Mouse (Mus musculus): ENCODE measurements around the gene Fgfr2. TPM values are rescaled to one million over a fixed set of nuclear protein-coding genes. Genes with fewer than 3 reads are reported as not detected.
"Not testable (repeated sequence)": the region's sequence is repeated elsewhere in the genome, so short reads cannot be mapped to it uniquely, and the experiment has no call there.

The Fgfr2 gene
- polyA plus RNA-seq, 1 experiment from 2014 or later: 47.9 TPM

DNA sequence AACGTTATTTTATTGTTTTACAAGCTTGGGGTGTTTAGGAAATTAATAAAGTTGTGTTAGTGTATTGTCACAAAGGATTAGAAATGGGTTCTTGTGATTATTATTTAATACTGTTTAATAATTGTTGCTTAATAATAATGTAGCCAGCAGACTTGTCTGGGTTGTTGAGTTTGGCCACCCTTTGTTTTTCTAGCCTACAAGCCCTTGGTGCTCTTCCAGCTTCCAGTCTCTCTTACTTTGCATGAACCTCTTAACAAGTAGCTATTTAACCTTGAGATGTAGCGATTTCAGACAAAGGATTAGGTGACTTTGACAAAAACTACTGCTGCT lies 1711.2 kb downstream of the Fgfr2 start:
- no peaks in the 10 kb centered on the region for H3K27me3 ChIP-seq
- peaks cover 27% of the 10 kb centered on the region for H3K4me1 ChIP-seq
- H3K36me3 ChIP-seq (ENCODE audit: poor library complexity, severe bottlenecking): no peaks in the 10 kb centered on the region
- H3K27ac ChIP-seq: no peak overlapping the region
- 78% methylated on average over 2 of the region's 2 CpGs for WGBS
- no peak overlapping the region for H3K9ac ChIP-seq
- no peaks in the 10 kb centered on the region for H3K9me3 ChIP-seq (replicated peaks)
- no peak overlapping the region for H3K4me2 ChIP-seq
- no peak overlapping the region for H3K4me3 ChIP-seq
- no peak for ATAC-seq

DNA sequence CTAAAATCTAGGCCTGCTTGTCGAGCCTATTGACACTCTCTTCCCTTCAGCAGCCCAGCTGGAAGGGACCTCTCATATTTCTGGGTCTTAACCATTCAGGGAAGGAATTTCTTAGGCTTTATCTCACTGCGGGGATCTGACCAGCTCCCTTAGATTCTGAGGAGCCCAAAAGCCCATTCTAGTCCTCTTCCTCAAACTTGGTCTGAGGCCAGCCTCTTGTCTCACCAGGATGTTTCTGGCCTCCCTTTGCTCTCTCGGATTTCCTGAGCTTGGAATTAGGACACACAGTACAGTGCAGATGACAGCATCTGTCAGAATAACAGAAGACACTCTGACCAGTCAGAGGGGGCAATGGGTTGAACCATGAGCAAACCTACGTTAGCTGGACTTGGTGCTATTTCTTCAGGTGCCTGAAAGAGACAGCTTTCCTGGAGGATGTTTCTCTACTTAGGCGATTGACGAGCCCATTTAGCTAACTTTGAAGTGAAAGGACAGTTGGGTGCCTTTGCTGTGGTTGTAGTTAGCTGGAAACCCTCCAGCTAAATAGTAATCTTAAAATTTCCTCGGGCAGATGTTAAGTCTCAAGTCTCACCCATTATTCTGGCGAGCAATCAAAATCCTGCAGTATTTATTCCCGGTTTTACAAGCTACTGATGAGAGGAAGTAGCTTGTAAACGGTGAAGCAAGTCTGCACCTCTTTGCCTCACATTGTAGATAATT lies 1711.8 kb downstream of the Fgfr2 start:
- H3K36me3 ChIP-seq (ENCODE audit: poor library complexity, severe bottlenecking): no peaks in the 10 kb centered on the region
- peak overlapping the region; percentile 97 for H3K9ac ChIP-seq
- ATAC-seq: no peak
- H3K4me2 ChIP-seq: peak overlapping the region; percentile 81
- peak overlapping the region; percentile 79 for H3K4me3 ChIP-seq
- WGBS: 58% methylated on average over 10 of the region's 10 CpGs
- H3K27me3 ChIP-seq: no peaks in the 10 kb centered on the region
- H3K27ac ChIP-seq: no peak overlapping the region
- H3K9me3 ChIP-seq (replicated peaks): no peaks in the 10 kb centered on the region
- peaks cover 27% of the 10 kb centered on the region for H3K4me1 ChIP-seq

DNA sequence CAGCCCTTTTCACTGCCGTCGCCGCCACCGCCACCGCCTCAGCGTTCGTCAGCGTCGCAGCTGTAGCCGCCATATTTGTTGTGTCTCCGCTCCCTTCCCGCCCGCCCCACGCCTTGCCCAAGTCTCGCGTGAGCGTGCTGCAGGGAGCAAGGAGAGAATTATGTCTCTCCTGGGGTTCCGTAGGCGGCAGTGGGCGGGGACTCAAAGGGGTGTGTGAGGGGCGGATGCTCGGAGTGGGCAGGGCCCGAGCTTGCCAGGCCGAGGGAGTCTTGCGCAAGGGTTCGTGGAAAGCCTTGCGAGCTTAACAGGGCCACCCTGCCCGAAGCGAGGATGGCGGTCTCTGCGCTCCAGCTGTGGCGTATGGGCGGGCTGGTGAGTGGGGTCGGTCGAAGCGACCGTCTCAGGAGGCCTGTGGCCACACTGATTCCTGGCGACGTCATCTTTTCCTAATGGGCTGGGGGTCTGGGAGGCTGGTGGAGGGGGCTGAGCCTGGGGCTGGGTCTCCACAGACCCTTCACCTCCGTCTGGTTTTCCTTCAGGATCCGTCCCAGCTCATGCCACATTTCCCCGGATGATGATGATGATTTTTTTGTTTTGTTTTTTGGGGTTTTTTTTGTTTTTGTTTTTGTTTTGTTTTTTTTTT lies 1712.6 kb downstream of the Fgfr2 start, which contains the start of the genes Ikzf5 and Acadsb:
Ikzf5 (minus strand) TSS at position 106 of the 643 bp plus-strand sequence.
Acadsb (plus strand) TSS at position 186 of the 643 bp plus-strand sequence.
- H3K4me3 ChIP-seq: peak within 1 kb of the TSS; percentile 79
- H3K4me2 ChIP-seq: peak within 1 kb of the TSS; percentile 81
- peaks cover 27% of the 10 kb centered on the region for H3K4me1 ChIP-seq
- peak; percentile 99 for ATAC-seq
- no peaks in the 10 kb centered on the region for H3K9me3 ChIP-seq (replicated peaks)
- H3K27me3 ChIP-seq: no peaks in the 10 kb centered on the region
- peak within 1 kb of the TSS; percentile 97 for H3K9ac ChIP-seq
- peak within 1 kb of the TSS; percentile 70 for H3K27ac ChIP-seq
- 0% methylated on average over 42 of the region's 42 CpGs for whole genome bisulfite sequencing
- no peaks in the 10 kb centered on the region for H3K36me3 ChIP-seq (ENCODE audit: poor library complexity, severe bottlenecking)

DNA sequence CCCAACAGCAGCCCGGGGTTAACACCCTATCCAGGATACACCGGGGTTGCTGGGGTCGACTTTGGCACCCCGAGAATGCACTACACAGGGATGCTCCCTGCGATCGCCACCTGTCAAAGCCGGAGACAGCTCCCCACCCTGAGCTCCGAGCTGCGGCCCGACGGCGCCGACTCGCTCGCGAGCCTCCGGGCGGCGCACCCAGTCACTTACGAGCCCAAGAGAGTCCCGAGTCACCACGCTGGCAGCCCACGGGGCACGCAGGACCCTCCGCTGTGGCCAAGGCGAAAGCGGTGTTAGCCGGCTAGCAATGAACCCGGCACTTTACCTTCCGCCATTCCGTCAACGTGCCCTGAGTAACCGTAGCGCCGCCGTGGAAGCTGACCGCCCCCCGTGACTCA lies 1713.2 kb downstream of the Fgfr2 start:
- WGBS: 1% methylated on average over 38 of the region's 38 CpGs
- H3K4me1 ChIP-seq: peaks cover 27% of the 10 kb centered on the region
- peak overlapping the region; percentile 70 for H3K27ac ChIP-seq

DNA sequence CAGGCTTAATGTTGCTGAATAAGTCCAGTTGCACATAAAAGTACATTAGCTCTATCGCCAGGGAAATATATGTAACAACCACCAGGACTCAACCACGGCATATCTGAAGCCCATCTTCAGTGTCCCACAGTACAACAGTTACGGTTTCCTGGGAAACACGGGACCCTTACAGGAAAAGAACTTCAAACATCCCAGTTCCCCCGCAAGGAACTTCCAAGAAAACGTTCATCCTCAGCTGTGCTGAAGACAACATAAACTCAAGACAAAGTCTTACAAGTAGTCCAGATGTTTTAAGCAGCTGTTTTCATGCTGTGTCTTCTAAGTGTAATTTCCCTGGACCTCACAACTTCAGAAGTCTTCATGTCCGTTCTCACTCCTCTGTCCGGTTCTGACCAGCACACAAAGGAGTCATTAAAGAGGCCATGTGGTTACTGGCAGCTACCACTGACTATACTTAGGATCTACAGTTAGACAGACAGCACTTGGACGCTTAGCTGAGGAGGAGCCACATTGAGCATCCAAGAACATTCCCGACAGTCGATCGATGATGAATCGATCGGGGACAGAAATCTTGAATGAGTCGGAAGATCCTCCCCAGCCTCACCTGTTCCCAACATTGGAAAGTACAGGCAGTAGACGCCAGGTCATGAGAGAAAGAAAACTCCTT lies 1713.7 kb downstream of the Fgfr2 start:
- Histone ChIP-seq H3K4me1 (peaks cover 27% of the 10 kb centered on the region), H3K36me3 (ENCODE audit: poor library complexity, severe bottlenecking) (no peaks in the 10 kb centered on the region), H3K4me2 (peak overlapping the region; percentile 81), H3K9me3 (replicated peaks) (no peaks in the 10 kb centered on the region), H3K9ac (peak overlapping the region; percentile 97), H3K27me3 (no peaks in the 10 kb centered on the region), H3K27ac (peak overlapping the region; percentile 70; the same call in 1 of the 2 replicates), H3K4me3 (peak overlapping the region; percentile 79)
- ATAC-seq: 0 out of 2 replicates have a peak, but pooled peaks have one; percentile 0
- WGBS: 7% methylated on average over 16 of the region's 16 CpGs

More for the DNA sequence above, 1713.2 kb downstream of the Fgfr2 start:
- no peaks in the 10 kb centered on the region for H3K9me3 ChIP-seq (replicated peaks)
- peak overlapping the region; percentile 97 for H3K9ac ChIP-seq
- peak overlapping the region; percentile 79 for H3K4me3 ChIP-seq
- peak overlapping the region; percentile 81 for H3K4me2 ChIP-seq
- no peaks in the 10 kb centered on the region for H3K36me3 ChIP-seq (ENCODE audit: poor library complexity, severe bottlenecking)
- ATAC-seq: peak; percentile 73
- no peaks in the 10 kb centered on the region for H3K27me3 ChIP-seq

DNA sequence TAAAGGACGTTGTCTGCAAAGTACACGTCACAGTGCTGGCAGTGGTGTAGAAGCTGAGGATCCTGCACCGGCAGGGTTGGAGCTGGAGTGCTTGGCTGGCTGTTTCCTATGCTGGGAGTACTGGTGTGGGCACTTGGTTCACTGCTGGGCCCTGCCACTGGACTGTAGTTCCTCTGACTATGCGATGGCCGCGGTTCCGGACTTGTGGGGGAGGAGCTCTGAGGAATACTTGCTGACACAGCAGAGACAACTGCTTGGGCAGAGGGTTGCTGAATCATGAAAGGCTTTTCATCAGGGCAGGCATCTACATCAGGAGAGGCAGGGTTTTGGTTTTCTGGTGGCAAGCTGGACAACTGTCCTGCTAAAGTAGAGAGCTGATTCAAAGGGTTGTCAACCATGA lies 1731.4 kb downstream of the Fgfr2 start:
- H3K9me3 ChIP-seq (replicated peaks); H3K9ac ChIP-seq; H3K4me3 ChIP-seq; H3K27ac ChIP-seq; ATAC-seq; H3K4me1 ChIP-seq; H3K27me3 ChIP-seq; H3K4me2 ChIP-seq: not testable (repeated sequence)
- H3K36me3 ChIP-seq (ENCODE audit: poor library complexity, severe bottlenecking): peaks cover 45% of the 10 kb centered on the region
- WGBS: 95% methylated on average over 7 of the region's 7 CpGs

DNA sequence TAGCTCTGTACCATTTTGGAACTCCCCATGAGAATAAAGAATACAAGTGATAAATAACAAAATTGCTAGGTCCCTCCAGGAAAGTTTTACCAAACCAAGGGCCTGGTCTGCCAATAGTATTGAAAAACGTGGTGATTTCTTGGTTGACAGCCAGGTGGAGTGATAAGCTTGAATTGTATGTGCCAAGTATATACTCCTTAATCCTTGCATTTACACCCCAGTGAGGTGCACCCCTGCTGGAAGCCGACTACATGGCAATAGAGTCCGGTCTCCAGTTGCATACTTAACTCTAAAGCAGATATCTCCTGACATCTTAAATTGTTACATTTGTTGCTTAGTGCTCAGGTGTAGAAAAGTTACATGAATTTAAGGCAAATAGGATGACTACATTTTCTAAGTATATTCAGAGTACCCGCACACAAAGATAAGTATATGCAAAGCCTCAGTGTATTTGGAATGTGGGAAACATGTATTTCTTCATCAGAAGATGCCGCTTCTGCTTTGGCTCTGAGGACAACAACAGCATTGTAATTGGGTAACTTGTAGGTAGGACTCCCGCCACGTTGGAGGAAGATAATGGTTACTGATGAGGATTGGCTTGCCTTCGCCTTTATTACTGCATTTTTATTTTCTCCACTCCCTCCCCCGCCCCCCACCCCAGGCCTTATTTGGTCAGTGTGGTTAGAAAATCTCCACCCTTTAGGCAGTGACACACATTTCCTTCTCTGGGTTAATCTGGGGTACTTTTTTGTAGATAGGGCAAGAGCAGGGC lies 1751.1 kb downstream of the Fgfr2 start:
- Histone ChIP-seq H3K27me3 (no peaks in the 10 kb centered on the region), H3K4me2 (peak overlapping the region; percentile 83), H3K36me3 (ENCODE audit: poor library complexity, severe bottlenecking) (no peaks in the 10 kb centered on the region), H3K4me3 (peak overlapping the region; percentile 81), H3K9me3 (replicated peaks) (no peaks in the 10 kb centered on the region), H3K9ac (peak overlapping the region; percentile 94), H3K4me1 (peaks cover 7% of the 10 kb centered on the region), H3K27ac (no peak overlapping the region)
- WGBS: 71% methylated on average over 9 of the region's 9 CpGs
- ATAC-seq: no peak

DNA sequence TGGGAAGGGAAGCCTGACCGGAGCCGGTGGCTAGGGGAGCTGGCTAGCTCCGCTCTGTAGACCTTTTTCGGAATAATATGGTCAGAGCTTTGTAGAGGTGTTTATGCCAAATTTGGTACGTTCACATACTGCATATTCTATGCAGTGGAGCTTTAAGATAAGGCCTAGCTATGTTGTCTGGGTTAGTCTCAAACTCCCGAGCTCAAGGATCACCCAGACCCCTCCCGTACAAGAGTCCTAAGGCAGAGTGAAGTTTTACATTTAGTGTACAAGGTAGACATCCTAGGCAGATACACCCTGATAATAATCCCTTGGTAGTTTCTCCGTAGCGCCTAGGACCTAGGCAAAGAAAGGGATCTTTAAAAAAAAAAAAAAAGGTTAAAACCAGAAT lies 1751.7 kb downstream of the Fgfr2 start:
- peaks cover 7% of the 10 kb centered on the region for H3K4me1 ChIP-seq
- no peaks in the 10 kb centered on the region for H3K27me3 ChIP-seq
- H3K4me2 ChIP-seq: peak overlapping the region; percentile 83
- peak overlapping the region; percentile 81; the same call in 1 of the 2 replicates for H3K27ac ChIP-seq
- peak overlapping the region; percentile 94 for H3K9ac ChIP-seq
- H3K4me3 ChIP-seq: peak overlapping the region; percentile 81
- 6% methylated on average over 9 of the region's 9 CpGs for WGBS
- no peaks in the 10 kb centered on the region for H3K36me3 ChIP-seq (ENCODE audit: poor library complexity, severe bottlenecking)
- ATAC-seq: no peak
- no peaks in the 10 kb centered on the region for H3K9me3 ChIP-seq (replicated peaks)

DNA sequence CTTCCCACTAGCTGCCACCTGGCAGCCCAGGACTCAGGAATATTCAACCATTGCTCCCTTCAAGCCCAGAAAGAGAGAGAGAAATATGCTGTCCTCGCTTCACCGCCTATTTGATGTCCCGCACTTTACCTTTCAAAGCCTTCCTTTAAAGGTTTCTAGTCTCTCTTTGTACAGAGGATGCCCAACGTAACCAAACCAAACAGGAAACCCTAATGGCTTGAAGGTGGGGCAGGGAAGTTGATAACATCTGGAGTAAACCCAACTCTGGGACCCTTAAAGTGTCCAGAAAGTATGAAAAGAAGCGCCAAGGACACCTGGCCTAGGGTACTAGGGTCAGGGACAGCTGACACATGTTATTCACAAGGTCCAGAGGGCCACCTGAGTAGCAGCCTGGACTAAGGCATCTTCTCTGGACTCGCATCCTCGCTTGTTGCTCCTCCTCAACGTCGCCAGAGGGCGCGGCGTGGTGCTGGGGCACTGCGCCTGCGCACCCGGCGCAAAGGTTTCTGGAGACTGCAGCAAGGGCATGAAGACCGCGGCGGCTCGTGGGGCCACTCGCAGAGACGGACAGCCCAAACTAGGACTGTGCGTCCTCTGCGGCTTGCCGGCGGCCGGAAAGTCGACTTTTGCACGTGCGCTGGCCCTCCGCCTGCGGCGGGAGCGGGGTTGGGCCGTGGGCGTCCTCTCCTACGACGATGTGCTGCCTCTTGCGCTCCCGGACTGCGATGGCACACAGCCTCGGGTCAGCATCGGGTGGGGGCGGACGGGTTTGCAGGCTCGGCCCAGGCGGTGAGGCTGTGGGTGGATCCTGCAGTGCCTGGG lies 1752.3 kb downstream of the Fgfr2 start, which contains the start of gene Pstk:
Pstk (plus strand) TSS at position 494 of the 822 bp plus-strand sequence.
- Histone ChIP-seq H3K9ac (peak within 1 kb of the TSS; percentile 94), H3K27me3 (no peaks in the 10 kb centered on the region), H3K36me3 (ENCODE audit: poor library complexity, severe bottlenecking) (no peaks in the 10 kb centered on the region), H3K27ac (peak within 1 kb of the TSS; percentile 81), H3K4me2 (peak within 1 kb of the TSS; percentile 83), H3K4me1 (peaks cover 7% of the 10 kb centered on the region), H3K9me3 (replicated peaks) (no peaks in the 10 kb centered on the region), H3K4me3 (peak within 1 kb of the TSS; percentile 81)
- ATAC-seq: peak; percentile 96
- WGBS: 5% methylated on average over 47 of the region's 47 CpGs

DNA sequence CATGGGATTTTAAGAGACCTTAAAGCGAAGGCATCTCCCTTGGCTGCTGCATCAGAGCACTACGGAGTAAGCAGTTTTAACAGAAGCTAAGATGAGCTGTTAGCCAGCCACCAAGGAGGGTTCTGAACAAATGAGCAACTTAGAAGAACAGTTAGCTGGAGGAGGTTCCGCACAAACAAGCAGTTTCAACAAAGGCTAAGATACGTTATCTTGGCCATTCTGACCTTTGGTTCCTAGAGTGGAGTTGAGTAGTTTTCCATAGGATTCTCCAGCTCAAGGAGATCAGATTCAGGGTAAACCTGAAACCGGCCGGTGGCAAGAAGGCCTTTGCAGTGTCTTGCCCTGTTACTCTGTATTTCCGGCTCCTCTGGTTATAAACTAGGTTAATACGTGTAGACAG lies 1759.0 kb downstream of the Fgfr2 start:
- ATAC-seq: no peak
- Histone ChIP-seq H3K4me3 (no peak overlapping the region), H3K9ac (no peak overlapping the region), H3K9me3 (replicated peaks) (no peaks in the 10 kb centered on the region), H3K27ac (no peak overlapping the region), H3K4me2 (no peak overlapping the region), H3K27me3 (peaks cover 10% of the 10 kb centered on the region; the same call in 1 of the 2 replicates), H3K36me3 (ENCODE audit: poor library complexity, severe bottlenecking) (no peaks in the 10 kb centered on the region), H3K4me1 (peaks cover 19% of the 10 kb centered on the region)
- WGBS: 95% methylated on average over 8 of the region's 8 CpGs

Data from forebrain, embryonic 13.5 days (tissue).